Mouse (Mus musculus): ENCODE data around the gene Omt2a. TPM values are rescaled to one million over a fixed set of nuclear protein-coding genes. Genes with fewer than 3 reads are reported as not detected.

The Omt2a gene
- polyA plus RNA-seq (2012; ENCODE audit: low replicate concordance), result not detected in 2 replicates

DNA sequence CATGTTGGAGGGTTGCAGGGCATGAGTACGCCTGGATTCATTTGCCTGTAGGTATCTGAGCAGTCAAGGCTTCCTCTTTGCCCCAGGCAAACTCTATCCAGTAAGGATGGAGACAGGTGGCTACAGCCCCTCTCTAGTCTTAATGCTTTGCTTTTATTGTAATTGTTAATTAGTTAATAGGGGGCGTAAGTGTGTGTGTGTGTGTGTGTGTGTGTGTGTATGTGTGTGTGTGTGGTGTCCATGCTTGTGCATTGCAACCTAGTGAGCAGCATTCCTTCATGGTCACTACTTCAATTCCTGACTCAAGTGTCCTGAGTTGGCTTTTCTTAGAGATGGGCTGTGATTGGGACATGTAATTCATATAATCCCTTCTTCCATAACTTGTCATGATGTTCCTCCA lies at the start of gene Omt2a:
TSS of gene Omt2a (minus strand) at position 101 of the 400 bp plus-strand sequence.

DNA sequence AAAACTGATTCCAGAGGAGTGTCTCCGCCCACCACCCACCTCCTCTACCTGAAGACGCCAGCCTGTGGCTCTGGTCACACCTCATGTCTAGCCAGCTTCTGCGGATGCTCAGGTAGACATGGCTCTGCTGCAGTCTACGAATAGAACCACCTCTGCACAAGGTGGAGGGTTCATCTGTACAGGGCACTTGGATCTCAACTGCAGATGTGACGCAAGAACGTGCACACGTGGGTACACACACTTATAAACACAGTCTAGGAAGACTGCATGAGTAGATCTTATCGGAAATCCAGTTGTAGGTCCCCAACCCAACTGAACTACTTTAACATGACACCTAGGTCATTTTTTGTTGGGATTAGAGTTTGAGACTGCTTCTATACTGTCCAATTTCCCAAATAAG lies 41.0 kb upstream of the Omt2a start, which contains the start of gene Gsta2:
TSS of gene Gsta2 (minus strand) at position 178 of the 400 bp plus-strand sequence.

DNA sequence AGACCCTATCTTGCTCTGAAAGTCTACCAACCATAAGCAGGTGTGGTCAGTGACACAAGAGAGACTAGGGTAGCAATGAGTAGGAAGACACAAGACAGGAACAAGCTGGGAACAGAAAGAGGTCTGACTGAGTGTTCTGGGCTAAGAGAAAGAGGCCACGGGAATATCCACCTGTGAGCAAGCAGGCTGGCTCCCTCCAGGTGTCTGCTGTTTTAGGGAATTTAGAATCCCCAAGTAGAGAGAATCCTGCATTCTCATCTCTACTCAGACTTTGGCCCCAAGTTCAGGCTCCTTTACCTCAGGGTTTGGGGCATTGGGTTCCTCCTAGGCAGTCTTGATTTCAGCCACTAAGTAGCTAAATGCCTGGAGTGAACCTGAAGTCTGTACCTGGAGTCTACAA lies 12.7 kb upstream of the Omt2a start, which contains the start of gene Omt2b:
TSS of gene Omt2b (plus strand) at position 301 of the 400 bp plus-strand sequence.

DNA sequence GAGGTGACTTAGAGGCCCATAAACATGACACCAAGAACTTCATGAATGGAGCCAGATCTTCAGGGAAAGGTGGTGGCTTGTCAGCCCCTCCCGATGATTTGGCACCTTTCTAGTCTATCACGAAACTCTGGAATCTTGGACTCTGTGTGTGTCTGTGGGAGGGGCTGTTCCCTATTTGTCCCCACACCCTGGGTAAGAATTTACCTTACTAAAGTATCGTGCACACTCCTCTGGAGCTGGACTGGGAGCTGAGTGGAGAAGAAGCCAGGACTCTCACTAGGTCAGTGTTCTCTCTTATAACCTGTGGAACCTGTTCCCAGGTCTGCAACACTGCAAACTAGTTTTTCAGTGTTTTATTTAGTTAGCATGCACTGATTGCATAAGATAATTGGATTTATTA lies 24.9 kb downstream of the Omt2a start, which contains the start of gene Gm10639:
TSS of gene Gm10639 (plus strand) at position 201 of the 400 bp plus-strand sequence.

Other genes with a start within 250 kb of the Omt2a start
- 23.5 and 39.5 TPM in 2 replicates for gene Fbxo9, start 205.7 kb downstream of the Omt2a start, polyA plus RNA-seq (2012; ENCODE audit: low replicate concordance)
- gene Ick, start 205.6 kb downstream of the Omt2a start, polyA plus RNA-seq (2012; ENCODE audit: low replicate concordance), result 6.6 and 7.2 TPM in 2 replicates
- gene Gsta4, start 132.0 kb downstream of the Omt2a start, polyA plus RNA-seq (2012; ENCODE audit: low replicate concordance), result 0.45 and 0.48 TPM in 2 replicates
- gene Gsta1, start 84.1 kb downstream of the Omt2a start, polyA plus RNA-seq (2012; ENCODE audit: low replicate concordance), result not detected in 2 replicates
- not detected in 2 replicates for gene Gm3776, start 57.7 kb downstream of the Omt2a start, polyA plus RNA-seq (2012; ENCODE audit: low replicate concordance)
- not detected in 2 replicates for gene Gm10639, start 24.9 kb downstream of the Omt2a start, polyA plus RNA-seq (2012; ENCODE audit: low replicate concordance)
- not detected in 2 replicates for gene Omt2b, start 12.8 kb upstream of the Omt2a start, polyA plus RNA-seq (2012; ENCODE audit: low replicate concordance)
- not detected in 2 replicates for gene Gsta2, start 41.0 kb upstream of the Omt2a start, polyA plus RNA-seq (2012; ENCODE audit: low replicate concordance)
- not detected in 2 replicates for gene Dppa5a, start 53.4 kb upstream of the Omt2a start, polyA plus RNA-seq (2012; ENCODE audit: low replicate concordance)
- not detected in 2 replicates for gene Ooep, start 63.9 kb upstream of the Omt2a start, polyA plus RNA-seq (2012; ENCODE audit: low replicate concordance)
- gene Ddx43, start 81.0 kb upstream of the Omt2a start, polyA plus RNA-seq (2012; ENCODE audit: low replicate concordance), result 0.64 and 1.4 TPM in 2 replicates
- gene Cgas, start 128.4 kb upstream of the Omt2a start, polyA plus RNA-seq (2012; ENCODE audit: low replicate concordance), result 1.1 and 4.1 TPM in 2 replicates
- 8.8 and 19.1 TPM in 2 replicates for gene Mto1, start 133.4 kb upstream of the Omt2a start, polyA plus RNA-seq (2012; ENCODE audit: low replicate concordance)
- gene Gm17324, start 134.0 kb upstream of the Omt2a start, polyA plus RNA-seq (2012; ENCODE audit: low replicate concordance), result 0.15 TPM in 1 of 2 replicates, not detected in the other
- 594 and 678 TPM in 2 replicates for gene Eef1a1, start 174.4 kb upstream of the Omt2a start, polyA plus RNA-seq (2012; ENCODE audit: low replicate concordance)